Mouse (Mus musculus) gonadal fat pad, adult 2 months (tissue): ENCODE data around the gene Taok3. TPM values are rescaled to one million over a fixed set of nuclear protein-coding genes. Genes with fewer than 3 reads are reported as not detected.
A peak's percentile ranks its signal among the peaks of the same experiment; 100 is the strongest.
"Not testable (repeated sequence)": the region's sequence is repeated elsewhere in the genome, so short reads cannot be mapped to it uniquely, and the experiment has no call there.

ENCODE experiments used
- DNase-seq: peaks from one replicate; pipeline ENCODE4 v3.0.0-alpha.2; 2012; ENCODE audit warnings: low read depth
- polyA plus RNA-seq: library from polyadenylated mRNA; depleted of rRNA; stranded (reverse); fragments of >200 nt; gene quantifications from 2 replicates; pipeline ENCODE4 v1.2.3, GENCODE M21; 2012

Taok3 gene
- polyA plus RNA-seq, 1 experiment, result 8.5 TPM

- no peak for DNase-seq
These were observed 138.3 kb downstream of the Taok3 start for GRCm38 (mm10) chr5:117258276-117258675.

- DNase-seq, result no peak
These were observed 143.6 kb downstream of the Taok3 start for GRCm38 (mm10) chr5:117263566-117263965.

DNA sequence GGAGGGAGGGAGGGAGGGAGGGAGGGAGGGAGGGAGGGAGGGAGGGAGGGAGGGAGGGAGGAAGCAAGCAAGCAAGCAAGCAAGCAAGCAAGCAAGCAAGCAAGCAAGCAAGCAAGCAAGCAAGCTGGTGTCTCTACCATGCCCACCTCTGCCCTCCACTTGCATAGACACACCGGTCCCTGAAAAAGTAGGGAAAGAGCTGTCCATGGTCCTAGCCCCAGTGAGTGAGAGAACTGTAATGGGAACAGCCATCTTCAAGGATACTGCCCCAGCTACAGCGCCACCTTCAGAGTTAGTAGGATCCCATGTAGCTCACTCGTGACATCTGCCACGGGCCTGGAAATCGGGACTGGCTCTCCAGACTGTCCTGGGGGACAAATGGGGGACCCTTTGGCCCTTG, 144.8 kb downstream of the Taok3 start:
- DNase-seq, result no peak

GRCm38 (mm10) chr5:117267913-117268312, 148.0 kb downstream of the Taok3 start:
- DNase-seq, result no peak

DNA sequence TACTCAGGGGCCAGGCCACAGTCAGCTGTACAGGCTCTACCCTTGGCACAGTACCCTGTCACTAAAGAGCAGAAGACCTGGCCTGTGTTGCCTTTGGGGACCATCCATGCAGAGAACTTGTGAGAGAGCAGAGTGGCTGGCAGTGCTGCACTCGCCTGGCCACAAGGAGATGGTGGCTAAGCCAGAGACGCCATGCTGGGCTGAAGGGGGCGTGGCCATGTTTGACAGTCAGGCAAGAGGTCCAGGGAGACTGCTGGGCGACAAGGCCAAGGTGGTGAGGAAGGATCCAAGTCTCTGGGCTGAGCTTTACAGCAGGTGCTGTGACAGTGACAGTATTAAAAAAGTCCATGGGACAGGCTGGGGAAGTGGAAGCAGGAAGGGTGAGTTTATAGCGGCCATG, 148.8 kb downstream of the Taok3 start:
- DNase-seq, result no peak

DNA sequence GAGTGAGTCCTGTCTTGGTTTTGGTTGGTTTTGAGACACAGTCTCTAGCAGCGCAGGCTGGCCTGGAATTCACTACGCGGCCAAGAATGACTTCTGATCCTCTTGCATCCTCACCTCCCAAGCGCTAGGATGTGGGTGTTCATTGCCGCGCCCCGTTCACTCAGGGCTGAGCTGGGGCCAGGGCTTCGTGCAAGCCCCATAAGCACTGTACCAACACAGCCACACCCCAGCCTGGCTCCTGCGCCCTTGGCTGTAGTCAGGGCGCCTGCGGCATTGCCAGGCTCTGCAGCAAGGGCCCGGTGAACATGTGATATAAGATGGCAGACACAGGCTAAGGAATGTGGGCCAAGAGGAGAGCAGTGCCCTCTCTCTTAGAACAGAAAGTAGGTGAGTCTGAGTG, 149.5 kb downstream of the Taok3 start:
- DNase-seq, result no peak

DNA sequence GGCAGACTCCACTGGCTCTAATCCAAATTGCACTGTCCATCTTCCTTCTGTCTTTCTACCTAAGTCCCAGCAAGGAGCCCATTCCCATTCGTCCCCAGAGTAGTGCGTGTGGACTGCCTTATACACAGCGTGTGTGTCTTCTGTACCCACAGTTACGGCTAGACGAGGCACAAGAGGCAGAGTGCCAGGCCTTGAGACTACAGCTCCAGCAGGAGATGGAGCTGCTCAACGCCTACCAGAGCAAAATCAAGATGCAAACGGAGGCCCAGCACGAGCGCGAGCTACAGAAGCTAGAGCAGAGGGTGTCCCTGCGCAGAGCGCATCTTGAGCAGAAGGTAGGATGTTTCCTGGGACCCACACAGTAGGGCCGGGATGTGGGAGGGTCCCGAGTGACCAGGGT, 152.0 kb downstream of the Taok3 start:
- DNase-seq, result no peak

DNA sequence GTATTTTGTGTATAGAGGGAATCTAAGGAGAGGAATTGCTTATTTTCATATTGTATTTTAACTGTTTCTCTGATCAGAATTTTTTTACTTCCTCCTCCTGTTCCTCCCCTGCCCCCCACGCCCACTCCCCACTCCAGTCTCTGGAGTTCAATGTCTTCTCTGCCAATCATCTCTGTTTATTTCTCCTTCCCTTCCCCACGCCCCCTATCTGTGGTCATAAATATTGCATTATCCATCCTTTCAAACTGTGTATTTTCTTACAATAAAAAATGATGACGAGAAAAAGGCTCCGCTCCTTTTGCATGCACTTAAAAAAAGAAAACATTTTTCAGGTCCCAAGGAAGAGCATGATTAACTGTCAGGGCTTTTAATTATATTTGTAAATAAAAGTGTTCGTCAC, 154.9 kb downstream of the Taok3 start:
- no peak for DNase-seq

- DNase-seq, result no peak
These were observed 157.9 kb downstream of the Taok3 start for GRCm38 (mm10) chr5:117277784-117278183.

DNA sequence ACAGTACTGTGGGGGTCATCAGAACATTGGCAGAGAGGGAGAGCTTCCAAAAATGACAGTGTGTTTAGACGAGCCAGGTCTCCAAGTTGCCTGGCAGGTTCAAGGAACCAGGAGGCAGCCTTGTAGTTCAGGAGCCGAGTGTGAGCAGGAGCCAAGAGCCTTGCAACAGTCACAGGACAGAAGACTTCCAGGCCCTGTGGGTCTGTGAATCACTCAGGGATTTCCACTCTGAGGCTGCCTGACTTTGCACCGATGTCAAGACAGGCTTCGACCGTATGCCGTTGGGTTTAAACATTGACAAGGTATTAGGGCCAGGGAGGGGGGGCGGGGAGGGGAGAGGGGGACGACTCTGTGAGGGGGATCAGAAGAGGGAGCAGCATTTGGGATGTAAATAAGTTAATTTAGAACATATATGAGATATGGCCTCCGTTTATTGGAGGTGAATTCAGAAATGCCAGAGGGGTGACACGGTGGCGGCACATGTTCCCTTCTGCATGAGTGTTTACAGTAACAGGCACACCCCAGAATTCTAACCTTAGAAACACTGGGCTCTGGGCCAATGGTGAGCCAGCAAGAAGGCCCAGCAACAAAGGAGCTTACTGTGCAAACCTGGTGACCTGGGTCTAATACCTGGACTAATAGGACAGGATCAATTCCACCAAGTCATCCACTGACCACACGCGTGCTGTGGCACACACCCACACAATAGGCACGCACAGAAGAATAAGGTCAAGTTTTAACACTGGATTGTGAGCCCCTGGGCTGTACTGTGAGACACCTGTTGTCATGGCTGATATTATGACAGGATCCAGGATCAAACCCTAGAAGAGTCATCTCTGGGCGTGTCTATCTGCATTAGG, 159.1 kb downstream of the Taok3 start:
- DNase-seq, result peak; percentile 69

GRCm38 (mm10) chr5:117279669-117280050, 159.7 kb downstream of the Taok3 start:
- no peak for DNase-seq

- no peak for DNase-seq
These were observed 161.6 kb downstream of the Taok3 start for GRCm38 (mm10) chr5:117281536-117281935.

- DNase-seq, result no peak
These were observed 162.4 kb downstream of the Taok3 start for GRCm38 (mm10) chr5:117282360-117282759.

- DNase-seq, result no peak
These were observed 164.1 kb downstream of the Taok3 start for GRCm38 (mm10) chr5:117284029-117284428.

GRCm38 (mm10) chr5:117284682-117285081, 164.8 kb downstream of the Taok3 start:
- DNase-seq, result no peak

DNA sequence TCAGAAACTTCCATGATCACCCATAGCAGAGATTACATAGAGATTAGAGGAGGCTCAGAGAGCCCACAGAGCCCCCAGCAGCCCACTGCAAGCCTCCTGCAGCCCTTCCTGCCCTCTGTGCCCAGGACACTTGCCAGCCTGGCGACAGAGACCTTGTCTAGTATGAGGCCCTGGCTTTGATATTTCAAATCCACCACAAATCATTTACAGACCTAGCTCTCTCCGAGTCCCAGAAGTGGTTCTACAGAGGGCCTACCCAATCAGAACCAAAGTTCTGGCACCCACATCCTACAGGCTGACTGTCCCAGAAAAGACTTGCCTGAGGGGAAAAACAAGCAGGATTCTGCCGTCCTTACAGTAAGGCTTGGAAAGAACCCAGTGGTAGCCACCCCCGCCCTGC, 165.3 kb downstream of the Taok3 start:
- DNase-seq, result no peak

- DNase-seq, result no peak
These were observed 166.4 kb downstream of the Taok3 start for GRCm38 (mm10) chr5:117286286-117286685.

DNA sequence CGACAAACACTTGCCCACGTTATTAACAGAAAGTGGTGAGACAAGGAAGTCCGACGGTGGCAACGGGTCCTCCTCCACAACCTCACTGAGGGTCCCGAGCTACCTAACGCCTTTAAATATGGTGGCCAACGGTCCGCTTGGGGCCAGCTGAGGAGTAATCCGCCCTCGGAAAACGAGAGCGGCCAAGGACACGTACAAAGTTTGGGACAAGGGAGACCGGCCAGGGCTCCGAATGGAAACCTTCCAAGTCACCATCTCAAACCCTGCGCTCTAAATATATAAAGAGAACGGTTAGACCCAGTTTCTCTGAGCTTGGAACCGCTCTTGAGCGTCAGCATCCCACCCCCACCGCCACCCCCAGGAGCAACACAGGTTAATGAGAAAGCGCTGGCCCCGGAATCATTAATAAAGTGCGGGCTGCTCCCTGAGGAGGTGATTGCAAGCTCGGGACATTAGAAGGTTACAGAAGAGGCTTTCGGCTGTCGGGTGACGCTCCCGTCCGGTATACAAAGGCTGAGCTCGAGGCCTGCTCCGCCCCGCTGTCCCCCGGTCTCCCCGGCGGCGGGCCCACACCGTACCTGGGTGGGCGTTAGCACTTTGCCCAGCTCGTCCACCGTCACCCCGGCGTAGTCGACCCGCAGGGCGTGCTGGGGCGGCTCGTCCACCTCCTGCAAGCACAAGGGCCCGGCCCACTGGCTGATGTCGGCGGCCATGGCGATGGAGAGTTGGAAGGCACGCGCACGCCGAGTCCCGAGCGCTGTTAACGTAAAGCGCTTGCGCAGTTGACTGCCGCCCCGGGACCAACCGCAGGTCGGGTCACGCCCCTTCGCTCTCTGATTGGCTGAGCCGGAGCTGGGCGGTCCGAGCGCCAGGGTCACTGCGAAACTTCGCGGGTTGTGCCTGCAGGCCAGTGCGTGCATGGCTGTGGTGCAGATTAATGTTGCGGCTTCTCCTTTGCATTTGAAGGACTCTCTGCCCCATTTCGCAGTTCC, 167.2 kb downstream of the Taok3 start, which contains the start of gene Pebp1:
Gene Pebp1 (minus strand): TSS at position 795 of the 992 bp plus-strand sequence.
- DNase-seq, result no peak

DNA sequence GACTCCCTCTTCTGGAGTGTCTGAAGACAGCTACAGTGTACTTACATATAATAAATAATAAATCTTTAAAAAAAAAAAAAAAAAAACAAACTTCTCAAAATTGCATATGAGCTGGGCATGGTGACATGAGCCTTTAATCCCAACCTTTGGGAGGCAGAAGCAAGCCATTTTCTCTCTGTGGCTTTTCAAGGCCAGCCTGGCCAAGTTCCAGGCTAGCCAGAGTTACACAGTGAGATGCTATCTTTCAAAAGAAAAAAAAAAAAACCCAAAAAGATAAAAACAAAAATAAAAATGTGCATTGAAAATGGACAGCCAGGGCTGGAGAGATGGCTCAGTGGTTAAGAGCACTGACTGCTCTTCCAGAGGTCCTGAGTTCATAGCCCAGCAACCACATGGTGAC, 169.7 kb downstream of the Taok3 start:
- DNase-seq, result no peak

GRCm38 (mm10) chr5:117290081-117290480, 170.2 kb downstream of the Taok3 start:
- DNase-seq, result no peak

DNA sequence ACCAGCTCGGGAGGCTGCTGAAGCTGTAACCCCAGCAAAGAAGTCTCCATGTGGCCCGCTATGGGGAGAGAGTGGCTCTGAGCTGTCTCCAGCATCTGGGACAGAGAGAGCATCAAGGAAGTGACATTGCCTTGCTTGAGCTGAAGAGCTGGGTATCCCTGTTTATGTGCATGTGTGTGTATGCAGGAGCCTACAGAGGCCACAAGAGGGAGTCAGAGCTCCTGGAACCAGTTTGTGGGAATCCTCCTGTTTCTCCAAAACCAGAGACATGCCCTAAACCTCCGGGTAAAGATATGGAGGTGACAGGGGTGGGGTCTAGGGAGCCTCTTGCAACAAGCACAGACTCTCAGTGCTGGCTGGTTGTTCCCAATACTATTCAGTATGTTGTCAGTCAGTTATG, 171.4 kb downstream of the Taok3 start:
- DNase-seq, result no peak

- no peak for DNase-seq
These were observed 172.6 kb downstream of the Taok3 start for GRCm38 (mm10) chr5:117292547-117292946.

GRCm38 (mm10) chr5:117293776-117294175, 173.8 kb downstream of the Taok3 start:
- not testable (repeated sequence) for DNase-seq
